Mouse (Mus musculus) spleen, postnatal 10 days (tissue): ENCODE data around the gene Zbtb39.

ENCODE experiments used
- DNase-seq, 2 experiments: peaks; one replicate each; pipeline ENCODE4 v3.0.0; 2021 to 2022; ENCODE audit warnings: low spot score in 2 of 2

Gene Zbtb39

DNA sequence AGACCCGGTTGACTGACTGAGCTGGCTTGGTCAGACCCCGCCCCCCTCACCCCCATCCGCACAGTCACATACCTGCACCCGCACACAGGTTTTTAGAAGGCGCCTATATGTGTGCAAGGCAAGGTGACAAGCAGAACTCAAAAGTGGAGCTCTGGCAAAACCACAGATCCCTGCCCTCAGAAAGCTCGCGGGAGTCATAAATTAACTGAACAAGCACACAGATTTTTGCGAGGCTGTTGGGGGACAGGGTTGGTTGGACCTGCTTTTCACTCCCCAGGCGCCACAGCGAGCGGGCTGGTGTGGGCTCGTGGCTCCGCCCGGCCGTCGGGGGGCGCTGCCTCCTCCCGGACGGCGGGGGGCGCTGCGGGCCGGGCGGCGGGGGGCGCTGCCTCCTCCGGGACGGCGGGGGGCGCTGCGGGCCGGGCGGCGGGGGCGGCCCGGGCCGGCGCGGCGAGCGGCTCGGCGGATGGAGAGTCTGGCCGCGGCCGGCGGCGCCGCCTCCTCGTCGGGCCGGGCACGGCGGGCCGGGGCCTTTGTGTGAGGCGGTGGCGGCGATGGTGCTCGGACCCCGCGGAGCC lies at the start of gene Zbtb39:
Zbtb39 (plus strand) TSS at position 456 of the 578 bp plus-strand sequence.
- DNase-seq, result peak; percentile 74 to 82

GRCm38 (mm10) chr10:127691053-127691452 lies 48.3 kb upstream of the Zbtb39 start:
- no peak for DNase-seq

DNA sequence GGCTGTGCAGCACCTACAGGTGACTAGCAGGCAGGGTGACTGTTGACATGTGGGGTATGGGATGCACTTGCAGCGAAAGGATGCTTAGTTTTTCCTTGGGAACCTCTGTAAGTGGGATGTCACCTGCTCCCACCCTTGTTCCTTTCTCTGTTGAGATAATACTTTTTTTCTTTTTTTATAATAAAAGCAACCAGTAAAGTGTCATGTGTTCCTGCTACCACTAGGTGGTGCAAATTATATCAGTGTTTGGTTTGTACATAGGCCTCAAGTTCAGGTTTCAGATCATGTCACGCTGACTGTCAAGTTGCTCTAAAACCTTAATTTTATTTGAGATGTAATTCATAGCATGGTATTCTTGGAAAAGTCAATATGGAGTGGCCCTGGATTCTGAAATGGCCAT lies 44.7 kb upstream of the Zbtb39 start:
- DNase-seq, result peak; percentile 16 to 32

- no peak for DNase-seq
Measured at GRCm38 (mm10) chr10:127695775-127696174, 43.6 kb upstream of the Zbtb39 start.

DNA sequence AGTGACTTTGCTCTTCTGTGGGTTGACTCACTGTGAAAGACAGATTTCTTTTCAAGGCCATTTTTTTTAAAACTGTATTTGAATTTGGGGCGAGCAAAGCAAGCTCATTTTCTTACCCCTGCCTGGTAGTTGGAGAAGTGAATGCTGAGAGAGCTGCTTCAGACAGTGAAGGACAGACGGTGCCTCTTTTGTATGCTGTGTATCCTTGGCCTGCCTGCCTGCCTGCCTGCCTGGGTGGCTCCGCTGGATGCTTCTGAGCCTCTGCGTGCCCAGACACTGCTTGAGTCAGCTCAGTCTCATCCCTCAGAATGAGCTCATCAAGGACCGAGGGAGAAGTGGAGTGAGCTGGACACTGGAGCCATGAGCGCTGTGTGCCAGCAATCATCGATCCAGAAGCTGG lies 40.4 kb upstream of the Zbtb39 start:
- DNase-seq, result no peak

DNA sequence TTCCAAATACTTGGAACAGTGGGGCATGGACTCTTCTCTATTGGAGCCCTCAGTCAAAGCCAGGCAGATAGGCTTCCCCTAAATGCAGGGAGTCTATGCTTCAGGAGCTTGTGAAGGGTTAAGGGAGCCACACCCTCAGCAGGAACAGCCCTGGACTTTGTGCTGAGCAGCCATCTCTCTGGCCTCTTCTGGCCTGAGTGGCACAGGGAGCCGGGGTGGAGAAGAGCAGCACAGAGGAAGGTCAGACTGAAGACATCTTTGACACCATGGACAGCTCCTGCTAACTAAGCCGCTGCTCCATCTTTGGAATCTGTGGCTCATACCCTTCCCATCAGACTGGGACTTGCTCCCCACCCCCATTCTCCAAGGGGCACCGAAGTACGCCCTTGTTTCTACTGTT lies 36.0 kb upstream of the Zbtb39 start:
- no peak for DNase-seq

DNA sequence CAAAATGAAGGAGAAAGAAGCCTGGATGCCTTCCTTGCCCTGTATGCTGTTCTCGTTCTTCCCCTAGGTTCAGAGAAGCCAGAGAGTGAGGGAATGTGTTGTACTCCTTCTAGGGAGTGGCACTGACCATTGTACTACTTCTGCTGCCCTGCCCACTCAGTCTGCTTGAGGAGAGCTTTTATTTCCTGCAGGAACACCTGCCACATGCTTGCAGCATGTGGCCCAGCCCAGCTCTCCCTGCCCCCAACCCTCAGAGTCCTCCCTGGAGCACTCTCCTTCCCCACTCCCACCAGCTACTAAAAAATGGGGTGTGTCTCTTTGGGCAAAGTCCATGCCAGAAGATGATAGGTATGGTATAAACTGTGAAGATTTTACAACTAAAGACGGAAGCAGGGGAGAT lies 35.0 kb upstream of the Zbtb39 start:
- DNase-seq, result no peak

DNA sequence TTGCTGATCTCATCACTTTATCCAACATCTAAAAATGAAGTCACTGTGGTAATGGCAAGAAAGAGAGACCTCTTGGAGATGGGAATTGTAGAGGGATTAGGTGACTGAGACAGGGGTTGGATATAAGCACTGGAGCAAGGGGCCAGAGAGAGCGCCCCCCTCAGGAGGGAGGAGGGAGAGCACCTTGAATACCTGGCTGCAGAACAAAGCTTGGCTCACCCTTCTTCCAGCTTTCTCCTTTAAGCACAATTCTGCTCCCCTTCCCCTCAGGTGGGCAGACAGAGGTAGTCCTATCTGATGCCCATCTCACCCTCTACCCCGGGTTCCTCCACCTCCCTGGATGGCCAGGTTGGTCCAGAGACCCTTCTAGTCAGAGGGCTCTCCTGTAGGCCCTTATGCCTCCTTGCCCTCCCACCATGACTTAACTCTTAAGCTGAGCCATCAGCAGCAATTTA lies 34.5 kb upstream of the Zbtb39 start, which contains the start of gene Myo1a:
Myo1a (plus strand) TSS at position 405 of the 455 bp plus-strand sequence.
- no peak for DNase-seq

DNA sequence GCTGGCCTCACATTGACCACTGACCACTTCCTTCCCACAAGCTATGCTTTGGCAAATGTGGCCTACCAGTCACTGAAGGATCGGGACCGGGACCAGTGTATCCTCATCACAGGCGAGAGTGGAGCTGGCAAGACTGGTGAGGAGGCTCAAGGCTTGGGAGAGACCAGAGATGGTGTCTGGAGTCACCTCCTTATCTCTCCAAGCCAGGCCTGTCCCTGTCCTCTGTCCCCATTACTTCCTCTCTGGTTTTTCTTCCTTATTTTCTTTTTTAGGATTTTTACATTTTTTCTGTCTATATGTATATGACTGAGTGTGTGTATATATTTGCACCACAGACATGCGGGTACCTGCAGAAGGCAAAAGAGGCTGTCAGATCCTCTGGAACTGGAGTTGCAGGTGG lies 33.6 kb upstream of the Zbtb39 start:
- DNase-seq, result no peak

DNA sequence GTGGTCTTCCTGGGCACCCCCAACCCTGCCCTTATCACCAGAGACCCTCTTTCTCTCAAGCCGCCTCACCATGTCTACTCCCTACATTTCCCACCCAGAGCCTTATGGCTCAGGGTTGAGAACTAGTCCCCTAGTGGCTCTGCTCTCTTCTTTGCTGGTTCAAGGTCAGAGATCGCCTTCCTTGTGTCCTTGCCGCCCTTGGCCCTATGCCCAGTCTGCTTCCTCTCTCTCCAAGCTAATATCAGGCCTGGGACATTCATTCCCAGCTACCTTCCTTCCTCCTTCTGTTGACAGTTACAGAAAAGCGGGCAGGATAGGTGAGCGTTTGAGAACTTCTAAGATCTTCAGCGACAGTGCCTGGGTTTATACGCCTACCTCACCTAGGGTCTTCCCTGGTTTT lies 31.6 kb upstream of the Zbtb39 start:
- no peak for DNase-seq

DNA sequence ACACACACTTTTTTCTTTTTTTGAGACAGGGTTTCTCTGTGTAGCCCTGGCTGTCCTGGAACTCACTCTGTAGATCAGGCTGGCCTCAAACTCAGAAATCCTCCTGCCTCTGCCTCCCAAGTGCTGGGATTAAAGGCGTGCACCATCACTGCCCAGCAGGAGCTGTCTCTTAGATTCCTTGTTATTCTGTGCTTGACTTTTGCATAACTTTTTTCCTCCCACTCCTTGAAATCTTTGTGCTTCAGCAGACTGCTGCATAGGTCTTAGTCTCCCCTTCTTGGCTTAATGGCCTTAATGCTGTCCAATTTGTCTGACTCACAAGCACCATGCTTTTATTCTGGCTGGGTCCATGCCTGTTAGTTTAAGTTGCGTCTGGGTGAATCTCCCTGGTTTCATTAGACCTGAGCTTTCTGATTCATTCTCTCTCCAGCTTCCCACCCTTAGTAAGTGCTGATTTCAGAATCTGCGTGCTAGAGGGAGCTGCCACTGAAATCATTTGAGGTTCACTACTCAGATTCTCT lies 30.4 kb upstream of the Zbtb39 start:
- no peak for DNase-seq

- no peak for DNase-seq
Measured at GRCm38 (mm10) chr10:127710331-127710730, 29.0 kb upstream of the Zbtb39 start.

GRCm38 (mm10) chr10:127712736-127713135 lies 26.6 kb upstream of the Zbtb39 start:
- DNase-seq, result no peak

GRCm38 (mm10) chr10:127721671-127722418 lies 17.5 kb upstream of the Zbtb39 start:
- DNase-seq, result no peak

DNA sequence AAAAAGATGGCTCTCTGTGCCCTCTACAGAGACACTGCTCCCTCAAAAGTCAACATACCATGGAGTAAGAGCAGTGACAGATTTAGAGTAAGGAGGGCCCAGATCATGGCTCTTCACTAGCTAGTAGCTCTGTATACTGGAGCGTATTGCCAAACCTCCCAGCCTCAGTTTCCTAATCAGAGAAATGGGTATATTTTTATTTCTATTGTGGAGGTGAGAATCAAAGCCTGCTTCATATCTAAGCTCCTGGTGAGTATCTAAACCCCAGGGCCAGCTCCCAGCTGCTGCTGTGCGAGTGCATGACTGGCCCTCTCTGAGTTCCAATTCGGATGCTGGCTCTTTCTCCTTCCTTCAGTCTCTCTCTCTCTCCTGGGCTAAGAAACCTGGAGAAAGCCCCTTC lies 15.2 kb upstream of the Zbtb39 start, which contains the start of gene Tac2:
Tac2 (plus strand) TSS at position 301 of the 400 bp plus-strand sequence.
- no peak for DNase-seq

DNA sequence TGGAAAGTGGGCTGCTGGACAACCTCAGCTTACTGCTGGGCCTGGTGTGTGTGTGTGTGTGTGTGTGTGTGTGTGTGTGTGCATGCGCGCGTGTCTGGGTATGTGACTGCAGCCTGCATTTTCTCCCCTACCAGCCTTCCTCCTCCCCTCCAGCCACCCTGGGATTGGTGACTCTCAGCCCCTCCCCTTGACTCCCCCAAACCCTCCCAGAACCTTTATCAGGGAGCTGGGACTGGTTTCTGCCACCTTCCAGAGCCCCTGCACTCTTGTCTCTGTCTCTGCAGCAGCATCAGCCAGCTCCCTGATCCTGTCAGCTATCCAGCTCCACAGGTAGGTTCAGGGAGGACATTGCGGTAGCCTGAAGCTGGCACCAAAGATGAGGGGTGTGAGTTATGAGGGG lies 14.2 kb upstream of the Zbtb39 start:
- no peak for DNase-seq

DNA sequence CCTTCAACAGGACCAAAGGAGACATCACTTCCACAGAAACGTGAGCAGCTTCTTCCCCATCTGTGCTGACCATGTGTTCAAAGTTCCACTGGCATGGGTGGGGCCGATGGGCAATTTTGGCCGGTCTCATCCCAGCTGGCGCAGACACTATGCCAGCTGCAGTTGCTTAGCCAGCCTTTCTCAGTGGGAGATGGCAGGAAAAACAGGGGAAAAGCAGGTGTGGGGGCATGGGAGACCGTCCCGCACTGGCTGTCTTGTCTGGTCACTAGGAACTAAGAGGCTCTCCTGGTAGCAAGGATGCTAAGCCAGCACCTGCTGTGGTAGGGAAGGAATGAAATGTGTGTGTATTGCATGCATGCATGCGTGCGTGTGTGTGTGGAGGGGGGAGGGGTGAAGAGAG lies 10.9 kb upstream of the Zbtb39 start:
- no peak for DNase-seq

- DNase-seq, result no peak
Measured at GRCm38 (mm10) chr10:127730285-127730932, 8.9 kb upstream of the Zbtb39 start.

DNA sequence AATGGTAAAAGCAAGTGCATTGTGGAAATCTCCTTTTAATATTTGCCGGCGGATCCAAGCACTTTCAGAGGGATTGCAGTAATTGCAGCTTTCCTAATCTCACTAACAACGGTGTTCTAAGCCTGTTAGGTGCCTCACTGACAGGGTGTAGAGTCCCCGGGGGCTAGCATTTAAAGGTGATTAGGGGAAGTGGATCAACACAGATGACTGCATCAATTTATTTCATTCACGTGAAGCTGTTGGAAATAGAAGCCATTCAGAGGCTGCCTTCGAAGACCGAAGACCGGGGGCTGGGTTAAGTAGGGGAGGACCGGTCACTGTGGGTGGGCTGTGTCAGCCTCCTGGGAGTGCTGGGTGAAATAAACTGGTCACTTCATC lies 8.4 kb upstream of the Zbtb39 start:
- DNase-seq, result no peak

- DNase-seq, result no peak
Measured at GRCm38 (mm10) chr10:127731397-127731796, 7.9 kb upstream of the Zbtb39 start.

GRCm38 (mm10) chr10:127734434-127734833 lies 4.9 kb upstream of the Zbtb39 start:
- DNase-seq, result no peak

DNA sequence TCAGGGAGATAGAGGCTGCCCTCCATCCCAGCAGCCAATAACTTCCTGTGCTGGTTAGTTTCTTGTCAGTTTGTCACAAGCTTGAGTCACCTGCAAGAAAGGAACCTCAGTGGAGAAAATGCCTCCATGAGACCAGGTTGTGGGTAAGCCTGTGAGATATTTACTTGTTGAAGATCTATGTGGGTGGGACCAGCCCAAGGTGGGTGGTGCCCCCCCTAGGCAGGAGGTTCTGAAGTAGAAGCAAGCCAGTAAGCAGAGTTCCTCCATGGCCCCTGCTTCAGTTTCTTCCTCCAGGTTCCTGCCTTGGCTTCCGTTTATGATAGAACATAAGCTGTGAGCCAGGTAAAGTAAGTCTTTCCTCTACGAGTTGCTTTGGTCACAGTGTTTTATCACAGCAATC lies 3.1 kb upstream of the Zbtb39 start:
- no peak for DNase-seq

GRCm38 (mm10) chr10:127736916-127737315 lies 2.4 kb upstream of the Zbtb39 start:
- DNase-seq, result no peak
